Mouse (Mus musculus) lung, embryonic 15.5 days (tissue): Measurements from ENCODE around the gene Ddit4. TPM values are rescaled to one million over a fixed set of nuclear protein-coding genes. Genes with fewer than 3 reads are reported as not detected.

Source experiments
- ATAC-seq: fragments of 200-750 bp; cut with Nextera tagmentation; 2 replicates; pipeline ENCODE4 v1.8.0; 2017; ENCODE audit warnings: moderate number of reproducible peaks, borderline replicate concordance; ENCODE audit not compliant: low FRiP score, low TSS enrichment; ENCODE audit errors: extremely low read depth
- H3K27ac ChIP-seq: fragments of 300-500 bp; sonication (generic); 2 replicates; pipeline ENCODE4 v1.5.1; 2015; ENCODE audit warnings: moderate library complexity, mild to moderate bottlenecking, inconsistent platforms
- H3K27me3 ChIP-seq: fragments of 300-500 bp; sonication (generic); 2 replicates; pipeline ENCODE4 v1.6.1; 2015; ENCODE audit warnings: inconsistent platforms
- H3K36me3 ChIP-seq: fragments of 300-500 bp; sonication (generic); 2 replicates; pipeline ENCODE4 v1.6.1; 2015; ENCODE audit warnings: inconsistent platforms
- H3K4me1 ChIP-seq: fragments of 300-500 bp; sonication (generic); 2 replicates; pipeline ENCODE4 v1.6.1; 2015; ENCODE audit warnings: inconsistent platforms
- H3K4me2 ChIP-seq: fragments of 300-500 bp; sonication (generic); 2 replicates; pipeline ENCODE4 v1.6.1; 2015; ENCODE audit warnings: inconsistent platforms, mild to moderate bottlenecking, moderate library complexity
- H3K4me3 ChIP-seq: fragments of 300-500 bp; sonication (generic); 2 replicates; pipeline ENCODE4 v1.5.1; 2015; ENCODE audit warnings: mild to moderate bottlenecking, inconsistent platforms
- H3K9ac ChIP-seq: fragments of 300-500 bp; sonication (generic); 2 replicates; pipeline ENCODE4 v1.6.1; 2015; ENCODE audit warnings: inconsistent platforms
- H3K9me3 ChIP-seq: fragments of 300-500 bp; sonication (generic); 2 replicates; pipeline ENCODE4 v1.6.1; 2016; ENCODE audit warnings: inconsistent platforms
- WGBS: fragments of 180-500 bp; shearing (Covaris S2); methylation state at CpG from one replicate; pipeline ENCODE4 v1.1.7; 2015; 5-methylcytosine and 5-hydroxymethylcytosine counted together
- polyA plus RNA-seq: library from polyadenylated mRNA; unstranded; fragments of >200 nt; fragmentation: Nextera tagmentation; extraction: Ambion mirVana; gene quantifications from 2 replicates; pipeline ENCODE4 v1.2.1, GENCODE M21; 2015

Gene Ddit4
- polyA plus RNA-seq, 1 experiment from 2014 or later = 43.2 TPM

GRCm38 (mm10) chr10:59957171-59958149 is 5.8 kb upstream of the Ddit4 start:
- Histone ChIP-seq H3K27me3 (0 out of 2 replicates have a peak, but pooled peaks cover 2% of the 10 kb centered on the region), H3K27ac (no peak overlapping the region), H3K4me1 (peaks cover 26% of the 10 kb centered on the region), H3K4me2 (0 out of 2 replicates have a peak overlapping the region, but pooled peaks have one; percentile 3), H3K9ac (no peak overlapping the region), H3K4me3 (no peak overlapping the region), H3K9me3 (no peaks in the 10 kb centered on the region), H3K36me3 (no peaks in the 10 kb centered on the region)
- no peak for ATAC-seq
- WGBS = 25% methylated on average over 25 of the region's 25 CpGs

GRCm38 (mm10) chr10:59956681-59957080 is 5.0 kb upstream of the Ddit4 start:
- Histone ChIP-seq H3K4me3 (no peak overlapping the region), H3K9me3 (no peaks in the 10 kb centered on the region), H3K27me3 (0 out of 2 replicates have a peak, but pooled peaks cover 2% of the 10 kb centered on the region), H3K4me2 (no peak overlapping the region), H3K9ac (no peak overlapping the region), H3K27ac (no peak overlapping the region), H3K4me1 (peaks cover 27% of the 10 kb centered on the region), H3K36me3 (no peaks in the 10 kb centered on the region)
- no peak for ATAC-seq
- 66% methylated on average over 5 of the region's 5 CpGs for WGBS

DNA sequence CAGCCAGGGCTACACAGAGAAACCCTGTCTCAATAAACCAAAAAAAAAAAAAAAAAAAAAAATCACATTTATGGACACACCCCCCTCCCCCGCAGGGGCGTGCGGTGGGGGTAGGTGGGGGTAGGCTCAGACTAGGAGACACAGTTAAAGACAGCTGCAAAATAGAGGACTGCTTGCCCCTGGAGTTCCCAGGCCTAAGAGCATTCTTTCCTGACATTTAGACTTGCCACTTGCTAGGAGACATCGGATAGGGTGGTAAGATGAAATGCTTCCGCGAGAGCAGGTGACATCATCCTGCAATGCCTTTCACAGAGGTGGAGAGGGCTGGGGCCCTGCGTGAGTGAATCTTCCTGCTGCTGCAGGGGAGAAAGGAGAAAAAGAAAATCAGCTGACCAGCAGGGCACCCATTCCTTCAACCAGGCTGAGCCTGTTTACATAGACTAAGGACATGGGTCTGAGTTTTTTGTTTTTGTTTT is 2.0 kb upstream of the Ddit4 start:
- Histone ChIP-seq H3K9ac (no peak overlapping the region), H3K9me3 (no peaks in the 10 kb centered on the region), H3K27ac (no peak overlapping the region), H3K36me3 (peaks cover 5% of the 10 kb centered on the region; the same call in 1 of the 2 replicates), H3K4me3 (no peak overlapping the region), H3K27me3 (0 out of 2 replicates have a peak, but pooled peaks cover under 1% of the 10 kb centered on the region), H3K4me2 (no peak overlapping the region), H3K4me1 (peaks cover 48% of the 10 kb centered on the region)
- WGBS = 22% methylated on average over 7 of the region's 7 CpGs
- ATAC-seq = no peak

DNA sequence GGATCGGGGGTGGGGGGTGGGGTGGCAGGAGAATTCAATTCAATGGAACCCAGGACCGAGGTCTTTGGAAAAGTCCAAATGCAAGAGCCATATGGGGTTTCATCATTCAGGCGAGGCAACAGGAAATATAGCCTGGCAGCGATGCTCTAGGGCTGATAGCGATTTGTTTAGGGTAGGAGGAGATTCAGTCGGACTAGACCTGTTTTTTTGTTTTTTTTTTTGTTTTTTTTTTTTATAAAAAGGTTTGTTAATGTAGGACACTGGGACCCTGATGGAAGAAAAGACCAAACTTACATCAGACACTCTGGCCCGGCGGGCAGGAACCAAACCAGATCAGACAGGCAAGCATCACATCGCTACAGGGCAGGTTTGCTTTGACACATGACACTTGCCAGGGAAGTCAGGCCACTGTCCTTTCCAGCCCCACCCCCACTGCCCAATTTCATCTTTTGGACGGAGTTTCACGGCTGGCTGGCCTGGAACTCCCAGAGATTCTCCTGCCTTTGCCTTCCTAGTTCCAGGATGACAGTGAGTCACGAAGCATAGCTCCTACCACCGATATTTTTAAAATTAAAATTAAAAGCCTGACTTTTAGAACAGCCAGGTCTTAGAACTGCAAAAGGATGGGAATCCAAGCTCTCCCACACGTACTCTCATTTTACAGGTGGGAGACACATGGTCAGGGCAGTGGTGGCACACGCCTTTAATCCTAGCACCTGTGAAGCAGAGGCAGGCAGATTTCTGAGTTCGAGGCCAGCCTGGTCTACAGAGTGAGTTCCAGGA is 1.3 kb upstream of the Ddit4 start:
- 26% methylated on average over 16 of the region's 16 CpGs for WGBS
- H3K4me3 ChIP-seq = peak overlapping the region; percentile 83
- H3K9ac ChIP-seq = peak overlapping the region; percentile 49; the same call in 1 of the 2 replicates
- H3K4me1 ChIP-seq = peaks cover 49% of the 10 kb centered on the region
- no peaks in the 10 kb centered on the region for H3K27me3 ChIP-seq
- H3K4me2 ChIP-seq = peak overlapping the region; percentile 86
- H3K36me3 ChIP-seq = peaks cover 5% of the 10 kb centered on the region; the same call in 1 of the 2 replicates
- peak overlapping the region; percentile 92 for H3K27ac ChIP-seq
- H3K9me3 ChIP-seq = no peaks in the 10 kb centered on the region
- ATAC-seq = no peak

DNA sequence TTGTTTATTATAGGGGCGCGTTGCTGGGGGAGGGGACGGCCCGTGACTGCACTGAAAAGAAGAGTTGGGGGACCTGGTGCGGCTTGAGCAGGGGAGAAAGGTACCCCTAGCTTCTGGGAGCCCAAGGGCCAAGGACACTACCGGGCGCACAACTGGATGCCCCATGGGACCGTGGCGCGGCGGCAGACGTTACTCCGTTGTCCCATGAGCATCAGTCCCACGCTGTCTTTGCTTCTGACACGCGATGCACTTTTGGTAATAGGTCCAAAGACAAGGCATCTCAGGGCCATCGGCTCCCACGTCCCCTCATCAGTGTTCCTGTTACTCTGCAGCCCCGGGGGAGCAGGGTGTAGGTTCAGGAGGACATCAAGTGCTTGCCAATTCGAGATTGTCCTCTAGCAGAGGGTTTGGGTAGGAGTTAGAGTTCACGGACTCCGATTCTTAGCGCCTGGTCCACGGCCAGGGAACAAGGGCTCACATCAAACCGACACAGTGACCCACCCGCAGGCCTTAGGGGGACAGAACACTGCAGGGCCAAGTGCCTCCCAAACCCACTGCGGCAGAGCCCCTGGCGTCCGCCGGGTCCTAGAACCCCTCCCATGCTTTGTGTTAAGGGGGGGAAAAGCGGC is 632 bp upstream of the Ddit4 start:
- ATAC-seq = peak; percentile 28; the same call in 1 of the 2 replicates
- H3K4me2 ChIP-seq = peak overlapping the region; percentile 86
- H3K9me3 ChIP-seq = no peaks in the 10 kb centered on the region
- H3K4me1 ChIP-seq = peaks cover 49% of the 10 kb centered on the region
- WGBS = 0% methylated on average over 31 of the region's 31 CpGs
- peak overlapping the region; percentile 92 for H3K27ac ChIP-seq
- H3K4me3 ChIP-seq = peak overlapping the region; percentile 83
- H3K9ac ChIP-seq = peak overlapping the region; percentile 49
- H3K27me3 ChIP-seq = no peaks in the 10 kb centered on the region
- H3K36me3 ChIP-seq = peaks cover 5% of the 10 kb centered on the region; the same call in 1 of the 2 replicates

DNA sequence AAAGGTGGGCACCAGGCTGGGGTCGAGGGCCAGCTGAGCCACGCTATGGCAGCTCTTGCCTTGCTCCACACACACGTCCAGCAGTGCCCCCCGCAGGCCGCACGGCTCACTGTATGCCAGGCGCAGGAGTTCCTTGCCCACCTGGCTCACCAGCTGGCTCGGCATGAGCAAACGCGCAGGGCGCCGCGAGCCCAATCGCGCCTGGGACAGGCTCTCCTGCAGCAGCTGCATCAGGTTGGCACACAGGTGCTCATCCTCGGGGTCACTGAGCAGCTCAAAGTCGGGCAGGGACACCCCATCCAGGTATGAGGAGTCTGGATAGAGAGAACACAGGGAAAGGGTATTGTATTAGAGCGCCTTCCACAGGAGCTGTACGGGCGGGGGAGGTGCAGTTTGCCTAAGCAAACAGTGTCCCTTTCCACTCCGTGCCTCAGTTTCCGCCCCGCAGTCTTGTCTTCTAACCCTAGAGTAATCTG is 880 bp downstream of the Ddit4 start:
- Histone ChIP-seq H3K9me3 (no peaks in the 10 kb centered on the region), H3K27me3 (no peaks in the 10 kb centered on the region), H3K4me1 (peaks cover 49% of the 10 kb centered on the region), H3K4me2 (peak overlapping the region; percentile 86), H3K4me3 (peak overlapping the region; percentile 83), H3K9ac (peak overlapping the region; percentile 89), H3K36me3 (peaks cover 5% of the 10 kb centered on the region; the same call in 1 of the 2 replicates), H3K27ac (peak overlapping the region; percentile 90)
- under 1% methylated on average over 23 of the region's 23 CpGs for WGBS
- ATAC-seq = no peak

- H3K4me3 ChIP-seq = peak overlapping the region; percentile 83
- peak overlapping the region; percentile 89 for H3K9ac ChIP-seq
- no peaks in the 10 kb centered on the region for H3K9me3 ChIP-seq
- 32% methylated on average over 15 of the region's 15 CpGs for WGBS
- ATAC-seq = no peak
- peak overlapping the region; percentile 90 for H3K27ac ChIP-seq
- H3K36me3 ChIP-seq = peaks cover 5% of the 10 kb centered on the region; the same call in 1 of the 2 replicates
- peaks cover 49% of the 10 kb centered on the region for H3K4me1 ChIP-seq
- H3K4me2 ChIP-seq = peak overlapping the region; percentile 86
- H3K27me3 ChIP-seq = no peaks in the 10 kb centered on the region
Observed at GRCm38 (mm10) chr10:59949783-59950605, 1.6 kb downstream of the Ddit4 start.

DNA sequence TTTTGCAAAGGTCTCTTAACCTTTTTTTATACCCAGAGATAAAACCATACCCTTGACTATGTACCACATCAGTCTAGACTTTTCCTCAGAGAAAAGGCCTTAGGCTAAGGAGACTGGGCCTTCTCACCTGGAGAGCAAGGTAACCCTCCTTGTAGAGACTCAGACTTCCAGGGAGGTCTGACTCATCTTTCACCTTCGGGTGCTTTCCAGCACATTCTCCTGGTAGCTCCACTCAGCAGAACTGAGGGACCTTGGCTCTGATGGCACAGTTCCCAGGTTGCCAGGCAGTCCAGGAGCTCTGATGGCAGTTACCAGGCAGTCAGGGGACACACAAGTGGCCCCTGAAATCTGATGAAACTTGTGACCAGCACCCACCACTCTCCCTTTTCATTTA is 2.4 kb downstream of the Ddit4 start:
- Histone ChIP-seq H3K4me3 (peak overlapping the region; percentile 83), H3K27ac (peak overlapping the region; percentile 90), H3K9ac (no peak overlapping the region), H3K36me3 (peaks cover 5% of the 10 kb centered on the region; the same call in 1 of the 2 replicates), H3K4me1 (peaks cover 49% of the 10 kb centered on the region), H3K9me3 (no peaks in the 10 kb centered on the region), H3K27me3 (no peaks in the 10 kb centered on the region), H3K4me2 (peak overlapping the region; percentile 86)
- no peak for ATAC-seq
- WGBS = 40% methylated on average over 1 of the region's 1 CpGs

DNA sequence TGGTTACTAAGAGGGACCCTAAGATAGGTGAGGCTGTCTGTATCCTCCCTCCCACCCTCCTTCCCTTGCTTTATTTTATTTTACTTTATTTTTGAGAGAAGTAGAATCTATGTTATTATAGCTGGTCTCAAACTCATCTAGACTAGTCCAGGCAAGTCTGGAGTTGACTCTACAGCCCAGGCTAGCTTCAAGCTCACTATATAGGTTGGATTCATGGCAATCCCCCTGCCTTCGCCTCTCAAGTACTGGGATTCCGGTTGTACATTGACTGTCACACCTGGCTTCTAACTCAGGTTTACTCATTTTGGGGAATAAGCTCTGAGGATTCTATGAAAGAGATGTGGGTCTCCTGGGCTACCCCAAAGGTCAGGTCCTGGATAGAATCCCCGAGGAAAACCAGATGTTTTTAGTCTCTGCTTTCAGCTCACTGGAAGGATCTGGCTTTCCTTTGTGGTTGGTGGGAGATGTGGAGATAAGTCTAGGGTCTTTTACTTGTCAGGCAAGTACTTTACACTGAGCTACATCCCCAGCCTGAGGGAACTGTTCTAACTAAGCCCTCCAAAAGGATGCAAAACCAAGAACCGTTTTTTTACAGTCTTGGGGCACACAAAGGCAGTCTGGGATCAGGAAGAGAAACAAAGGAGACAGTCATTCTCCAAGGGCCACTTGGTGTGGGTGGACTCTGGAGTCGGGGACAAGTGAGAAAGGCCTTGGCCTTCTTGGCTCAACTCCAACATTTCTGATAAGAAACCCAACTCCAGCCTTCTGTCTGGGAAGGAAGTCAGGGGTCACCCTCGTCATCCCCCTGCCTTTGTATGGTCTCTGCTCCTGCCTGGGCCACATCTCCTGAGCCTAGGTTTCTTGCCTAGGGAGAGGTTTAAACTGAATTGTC is 3.0 kb downstream of the Ddit4 start:
- H3K4me3 ChIP-seq = no peak overlapping the region

More for the DNA sequence above, 3.0 kb downstream of the Ddit4 start:
- Histone ChIP-seq H3K9ac (no peak overlapping the region), H3K27ac (peak overlapping the region; percentile 90), H3K4me2 (peak overlapping the region; percentile 86), H3K36me3 (peaks cover 5% of the 10 kb centered on the region; the same call in 1 of the 2 replicates), H3K9me3 (no peaks in the 10 kb centered on the region), H3K4me1 (peaks cover 54% of the 10 kb centered on the region), H3K27me3 (no peaks in the 10 kb centered on the region)
- 34% methylated on average over 6 of the region's 6 CpGs for WGBS
- no peak for ATAC-seq
